Mouse (Mus musculus) R1 (cell line): ENCODE measurements around the gene Agbl4.

ENCODE experiments used
- DNase-seq: peaks from one replicate; pipeline ENCODE4 v3.0.0-alpha.2; 2018; ENCODE audit warnings: low read depth, low spot score

Agbl4 gene

GRCm38 (mm10) chr4:111666713-111667112 lies 1269.3 kb downstream of the Agbl4 start:
- no peak for DNase-seq

GRCm38 (mm10) chr4:111669369-111669768 lies 1271.9 kb downstream of the Agbl4 start:
- no peak for DNase-seq

DNA sequence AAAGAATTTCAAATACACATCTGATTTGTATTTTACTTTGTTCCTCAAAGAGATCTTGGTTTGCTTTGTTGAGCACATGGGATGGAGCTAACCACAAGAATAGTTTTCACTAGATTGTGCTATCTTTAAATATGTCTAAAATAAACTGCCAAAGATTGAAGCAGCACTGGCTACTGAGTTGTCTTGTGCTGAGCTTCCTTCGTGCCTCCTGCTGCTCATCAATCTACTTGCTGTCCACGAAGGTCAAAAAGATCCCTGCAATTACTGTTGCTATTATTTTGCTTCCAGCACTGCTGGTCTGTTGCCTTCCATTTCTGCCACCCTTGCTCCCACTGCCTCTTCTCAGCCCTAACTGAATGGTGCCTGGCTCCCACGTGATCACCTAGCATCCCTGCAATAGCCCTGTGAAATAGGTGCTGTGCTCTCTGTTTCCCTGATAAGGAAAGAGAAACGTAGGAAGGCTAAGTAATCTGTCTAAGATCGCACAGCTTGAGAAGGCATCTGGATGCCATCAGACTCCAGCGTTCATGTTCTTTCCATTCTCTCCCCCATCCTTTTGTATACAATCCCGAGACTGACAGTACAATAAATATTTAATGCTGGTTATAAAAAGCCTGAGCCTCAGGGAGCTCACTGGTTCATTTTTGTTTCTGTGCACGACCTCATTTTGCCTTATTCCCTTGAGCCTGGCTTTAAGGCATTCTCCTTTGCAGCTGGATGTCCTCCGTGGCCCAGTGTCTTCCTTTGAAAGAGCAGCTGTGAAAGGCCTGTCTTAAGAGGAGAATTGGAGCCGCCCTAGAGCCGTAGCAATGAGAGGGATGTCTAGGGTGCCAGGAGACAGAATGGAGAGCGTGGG lies 1273.3 kb downstream of the Agbl4 start:
- no peak for DNase-seq

DNA sequence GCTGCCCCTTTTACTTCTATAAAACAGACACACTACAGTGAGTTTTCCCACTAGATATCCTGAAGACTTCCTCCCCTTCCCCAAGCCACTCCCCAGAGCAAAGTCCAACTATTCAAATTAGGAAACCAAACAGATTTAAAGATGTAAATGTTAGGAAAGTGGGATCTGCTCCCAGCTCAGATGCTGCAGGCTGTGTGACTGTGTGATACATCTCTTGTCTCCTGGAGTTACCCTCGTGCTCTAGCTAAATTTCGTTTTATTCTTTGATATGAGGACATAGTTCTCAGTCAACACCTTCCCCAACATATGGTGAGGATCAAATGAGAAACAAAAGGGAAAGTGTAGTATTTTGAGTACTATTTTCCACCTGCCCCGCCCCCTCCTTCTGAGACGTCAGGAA lies 1274.0 kb downstream of the Agbl4 start:
- DNase-seq = no peak

DNA sequence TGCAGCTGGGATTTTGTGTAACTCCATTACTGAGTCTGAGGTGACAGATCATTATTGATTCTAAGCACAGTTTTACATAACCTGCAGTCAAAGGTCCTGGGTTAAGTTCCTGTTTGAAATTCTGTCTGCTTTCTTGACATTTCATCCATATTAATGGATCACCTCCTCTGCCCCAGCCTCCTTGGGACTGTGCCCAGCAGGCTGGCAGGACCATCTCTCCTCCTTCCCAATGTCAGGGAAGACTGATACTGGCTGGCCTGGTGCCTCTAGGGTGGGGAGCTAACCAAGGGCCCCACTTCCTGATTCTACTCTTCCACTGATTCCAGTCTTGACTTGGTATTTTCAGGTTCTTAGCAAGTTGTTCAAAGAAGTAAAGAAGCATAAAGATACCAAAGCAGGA lies 1276.4 kb downstream of the Agbl4 start:
- DNase-seq = no peak

- no peak for DNase-seq
These were observed 1284.5 kb downstream of the Agbl4 start for GRCm38 (mm10) chr4:111681926-111682325.

DNA sequence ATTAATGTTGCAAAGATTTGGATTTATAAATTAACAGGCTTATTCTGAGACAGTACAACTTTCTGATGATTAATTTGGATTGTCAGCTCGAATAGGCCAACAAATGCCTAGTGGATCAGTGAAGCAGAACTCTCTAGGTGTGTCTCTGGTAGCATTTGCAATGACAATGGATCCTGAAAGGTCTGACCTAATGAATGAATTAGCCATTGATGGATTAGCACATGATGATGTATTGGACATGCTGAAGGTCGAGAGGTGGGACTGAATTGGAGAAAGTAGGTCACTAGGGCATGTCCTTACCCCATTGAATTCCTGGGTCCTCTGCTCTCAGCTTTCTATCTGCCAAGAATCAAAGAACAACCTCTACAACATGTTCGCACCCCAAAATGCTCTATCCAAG lies 1285.3 kb downstream of the Agbl4 start:
- peak; percentile 33 for DNase-seq

DNA sequence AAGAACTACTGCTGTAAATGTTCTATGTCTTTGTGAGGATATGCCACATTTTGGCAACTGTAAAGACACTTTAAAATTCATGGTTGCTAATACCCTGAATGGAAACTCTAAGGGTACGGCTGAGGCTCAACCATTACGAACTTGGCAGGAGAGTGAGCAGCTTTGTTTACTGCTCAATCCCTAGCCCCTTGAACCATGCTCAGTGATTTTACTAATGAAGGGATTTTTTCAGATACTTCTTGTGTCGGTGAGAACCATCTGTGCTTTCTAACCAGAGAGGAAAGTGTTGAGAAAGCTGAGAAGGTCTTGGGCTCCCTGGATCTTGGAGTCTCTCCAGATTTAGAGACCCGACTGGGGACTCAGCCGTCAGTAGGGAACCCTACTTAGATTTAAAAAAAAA lies 1286.4 kb downstream of the Agbl4 start:
- no peak for DNase-seq

GRCm38 (mm10) chr4:111685951-111686350 lies 1288.5 kb downstream of the Agbl4 start:
- DNase-seq = no peak

DNA sequence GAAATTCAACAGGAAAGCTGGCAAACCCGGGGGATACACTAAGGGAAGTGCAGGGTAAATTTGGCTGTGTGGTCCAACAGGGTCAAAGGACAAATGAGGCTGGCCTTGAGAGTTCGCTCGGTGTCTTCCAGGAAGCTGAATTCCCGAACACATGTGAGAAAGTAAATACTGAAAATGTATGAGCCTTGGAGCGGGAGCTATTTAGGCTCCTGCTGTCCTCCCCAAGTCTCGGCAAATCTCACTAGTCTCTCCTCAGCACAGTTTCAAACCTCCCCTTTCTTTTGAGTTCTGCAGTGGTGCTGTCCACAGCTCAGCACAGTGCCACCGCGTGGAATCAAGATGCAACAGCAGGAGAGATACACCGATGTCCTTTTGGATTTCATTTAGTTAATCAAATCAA lies 1289.5 kb downstream of the Agbl4 start:
- DNase-seq = peak; percentile 86

GRCm38 (mm10) chr4:111687613-111688012 lies 1290.2 kb downstream of the Agbl4 start:
- peak; percentile 83 for DNase-seq

GRCm38 (mm10) chr4:111691057-111691543 lies 1293.6 kb downstream of the Agbl4 start:
- DNase-seq = no peak

DNA sequence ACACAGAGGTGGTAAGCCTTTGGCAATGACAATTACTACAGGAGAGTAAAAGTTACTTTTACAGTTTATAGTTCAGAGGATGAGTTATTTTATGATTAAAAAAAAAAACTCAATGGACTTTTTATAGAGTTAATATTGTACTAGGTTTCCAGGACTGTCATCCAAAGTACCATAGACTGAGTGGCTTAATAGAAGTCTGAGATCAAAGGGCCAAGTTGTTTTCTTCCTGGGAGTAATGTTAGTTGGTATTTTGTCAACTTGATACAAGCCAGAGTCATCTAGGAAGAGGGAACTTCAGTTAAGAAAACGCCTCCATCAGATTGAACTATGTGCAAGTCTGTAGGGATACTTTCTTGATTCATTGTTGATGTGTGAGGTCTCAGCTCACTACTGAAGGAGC lies 1303.9 kb downstream of the Agbl4 start:
- no peak for DNase-seq

DNA sequence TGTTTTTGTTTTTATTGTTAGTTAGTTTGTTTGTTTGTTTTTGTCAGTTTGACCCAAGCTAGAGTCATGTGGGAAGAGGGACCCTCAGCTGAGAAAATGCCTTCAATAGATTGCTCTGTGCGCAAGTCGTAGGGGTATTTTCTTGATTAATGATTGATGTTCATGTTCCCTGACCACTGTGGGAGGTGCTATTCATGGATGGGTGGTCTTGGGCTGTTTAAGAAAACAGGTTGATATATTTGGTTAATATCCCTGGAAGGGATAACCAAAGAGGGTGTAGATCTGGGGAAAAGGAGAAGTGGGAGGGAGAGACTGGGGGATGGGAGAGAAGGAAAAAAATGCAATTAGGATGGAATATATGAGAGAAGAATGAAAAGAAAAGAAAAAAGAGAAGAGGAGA lies 1306.7 kb downstream of the Agbl4 start:
- no peak for DNase-seq

DNA sequence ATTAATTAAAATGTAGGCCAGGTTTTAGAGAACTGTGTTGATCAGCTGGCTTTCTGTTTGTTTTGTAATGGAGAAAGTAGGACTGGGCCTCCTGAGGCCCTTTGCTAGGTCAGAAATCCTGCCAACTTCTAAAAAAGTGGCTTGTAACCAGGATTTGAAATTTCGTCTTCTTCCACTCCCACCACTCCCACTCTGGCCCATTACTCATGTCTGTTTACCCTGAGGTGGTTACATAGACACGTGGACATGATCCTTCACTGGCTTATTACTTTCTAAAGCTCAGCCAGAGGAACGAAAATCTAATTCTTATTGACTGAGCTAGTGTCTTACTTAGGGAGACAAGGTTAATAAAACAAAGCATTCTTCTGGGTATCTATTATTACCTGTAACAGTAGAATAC lies 1307.5 kb downstream of the Agbl4 start:
- no peak for DNase-seq
